Mouse (Mus musculus) embryo, embryonic 9.5 days (tissue): ENCODE data around the gene Gm17651.

Source experiments
- DNase-seq: peaks from one replicate; pipeline ENCODE4 v3.0.0-alpha.2; 2017; ENCODE audit errors: extremely low spot score

Gene Gm17651

GRCm38 (mm10) chr3:97674644-97675110 lies at the start of gene Gm17651:
Gm17651 (minus strand) TSS chr3:97674694.
- DNase-seq = no peak

- no peak for DNase-seq
These were observed 44.6 kb upstream of the Gm17651 start for GRCm38 (mm10) chr3:97719116-97719515.

- no peak for DNase-seq
These were observed 41.4 kb upstream of the Gm17651 start for GRCm38 (mm10) chr3:97715922-97716321.

DNA sequence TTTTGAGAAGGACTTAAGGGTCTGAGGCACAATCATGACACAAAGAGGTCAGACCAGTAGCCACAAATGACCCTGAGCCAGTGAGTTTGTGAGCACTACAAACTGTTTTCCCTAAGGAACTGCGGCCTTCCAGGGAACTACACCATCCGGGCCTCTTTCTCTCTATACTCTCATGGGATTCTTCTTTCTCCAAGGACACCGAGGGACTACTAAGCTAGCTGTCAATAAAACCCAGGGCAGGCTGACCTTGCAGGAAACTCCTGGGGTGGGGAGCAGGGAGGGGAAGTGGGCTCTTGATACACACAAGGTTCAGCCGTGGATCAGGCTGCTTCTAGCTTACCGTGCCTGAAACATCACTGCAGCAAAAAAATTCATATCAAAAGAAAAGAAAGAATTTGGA lies 36.4 kb upstream of the Gm17651 start:
- DNase-seq = no peak

GRCm38 (mm10) chr3:97710134-97710533 lies 35.6 kb upstream of the Gm17651 start:
- DNase-seq = no peak

GRCm38 (mm10) chr3:97706561-97706960 lies 32.1 kb upstream of the Gm17651 start:
- no peak for DNase-seq

- no peak for DNase-seq
These were observed 31.0 kb upstream of the Gm17651 start for GRCm38 (mm10) chr3:97705508-97705907.

GRCm38 (mm10) chr3:97702448-97703080 lies 28.1 kb upstream of the Gm17651 start:
- DNase-seq = no peak

GRCm38 (mm10) chr3:97701198-97701597 lies 26.7 kb upstream of the Gm17651 start:
- DNase-seq = no peak

- no peak for DNase-seq
These were observed 24.6 kb upstream of the Gm17651 start for GRCm38 (mm10) chr3:97699061-97699460.

DNA sequence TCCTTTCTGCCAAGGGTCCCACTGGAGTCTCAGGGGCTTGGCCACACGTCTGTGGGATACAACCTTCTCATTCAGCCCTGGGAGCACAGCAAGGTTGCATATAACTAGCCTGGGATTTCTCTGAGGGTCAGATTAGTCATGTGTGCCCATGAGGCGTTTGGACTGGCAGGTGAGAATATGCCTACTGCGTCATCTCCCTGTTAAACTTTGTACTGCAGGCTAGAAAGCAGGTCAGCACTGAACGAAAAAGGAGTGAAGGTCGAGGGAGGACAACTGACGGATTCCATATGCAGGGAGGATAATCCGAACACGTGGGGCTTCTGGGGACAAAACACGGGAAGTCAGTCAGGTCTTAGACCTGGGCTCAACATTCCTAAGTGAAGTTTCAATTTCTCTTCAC lies 22.8 kb upstream of the Gm17651 start:
- DNase-seq = no peak

GRCm38 (mm10) chr3:97696866-97697265 lies 22.4 kb upstream of the Gm17651 start:
- DNase-seq = no peak

DNA sequence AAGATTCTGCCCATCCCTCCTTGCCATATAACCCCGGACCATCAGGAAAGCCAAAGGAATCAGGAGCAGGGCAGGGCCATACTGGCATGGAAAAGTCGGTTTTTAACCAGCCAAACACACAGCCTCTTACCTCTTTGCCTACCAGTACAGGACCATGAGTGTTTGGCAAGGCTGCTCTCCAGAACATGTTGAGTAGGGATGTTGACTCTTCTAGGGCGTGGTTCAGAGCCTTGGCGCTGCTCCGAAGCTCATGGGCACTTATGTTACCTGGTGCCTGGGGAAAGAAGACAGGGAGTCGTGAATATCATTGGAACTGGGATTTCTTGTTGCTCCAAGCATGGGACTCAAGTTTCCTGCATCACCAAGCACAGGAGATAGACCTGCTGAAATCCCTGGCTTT lies 19.3 kb upstream of the Gm17651 start:
- no peak for DNase-seq

DNA sequence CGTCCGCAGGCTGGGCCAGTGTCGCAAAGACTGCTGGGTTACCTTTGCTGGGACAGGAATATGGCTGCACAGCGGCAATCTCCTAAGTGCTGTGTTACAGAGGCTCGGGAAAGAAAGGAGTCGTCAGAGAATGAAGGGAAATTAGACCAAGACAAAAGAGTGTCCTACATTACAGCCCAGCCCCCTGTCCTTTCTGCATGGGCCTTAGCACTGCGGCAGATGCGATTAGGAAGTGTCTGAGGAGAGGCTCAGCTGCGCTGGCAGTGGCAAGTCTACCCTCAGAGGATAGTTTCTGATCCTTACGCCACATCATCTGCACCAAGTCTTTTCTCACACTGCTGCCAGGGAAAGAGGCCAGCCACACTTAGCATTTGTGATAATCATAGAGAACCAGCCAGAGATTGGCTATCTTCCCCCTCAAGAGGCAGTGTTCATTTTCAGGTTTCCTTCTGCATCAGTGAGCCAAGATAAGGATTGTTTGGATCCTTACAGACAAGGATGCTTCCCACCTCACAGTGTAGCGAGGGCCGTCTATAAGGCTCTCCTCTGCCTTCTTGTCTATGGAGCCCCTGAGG lies 17.0 kb upstream of the Gm17651 start:
- DNase-seq = no peak

- peak; percentile 14 for DNase-seq
These were observed 16.1 kb upstream of the Gm17651 start for GRCm38 (mm10) chr3:97690590-97690989.

- DNase-seq = no peak
These were observed 14.8 kb upstream of the Gm17651 start for GRCm38 (mm10) chr3:97689289-97689688.

- DNase-seq = no peak
These were observed 12.1 kb upstream of the Gm17651 start for GRCm38 (mm10) chr3:97686372-97687117.

- peak; percentile 58 for DNase-seq
These were observed 9.2 kb upstream of the Gm17651 start for GRCm38 (mm10) chr3:97683560-97684195.

DNA sequence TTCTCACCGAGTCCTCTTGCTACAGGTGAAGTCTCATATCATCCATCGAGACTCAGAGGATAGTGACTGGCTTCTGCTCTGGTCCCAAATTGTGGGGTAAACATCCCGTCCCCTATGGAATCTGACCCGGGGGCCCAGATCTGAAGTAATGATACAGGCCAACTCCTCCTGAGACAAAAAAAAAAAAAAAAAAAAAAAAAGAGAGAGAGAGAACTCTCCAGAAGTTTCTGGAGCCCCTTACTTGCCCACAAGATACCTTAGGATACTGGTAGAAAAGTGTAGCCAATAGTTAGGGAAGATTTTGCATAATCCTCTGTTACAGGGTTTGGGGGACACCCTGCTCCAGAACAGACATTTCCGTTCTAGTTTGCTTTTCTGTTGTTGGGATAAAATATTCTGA lies 8.1 kb upstream of the Gm17651 start:
- no peak for DNase-seq

DNA sequence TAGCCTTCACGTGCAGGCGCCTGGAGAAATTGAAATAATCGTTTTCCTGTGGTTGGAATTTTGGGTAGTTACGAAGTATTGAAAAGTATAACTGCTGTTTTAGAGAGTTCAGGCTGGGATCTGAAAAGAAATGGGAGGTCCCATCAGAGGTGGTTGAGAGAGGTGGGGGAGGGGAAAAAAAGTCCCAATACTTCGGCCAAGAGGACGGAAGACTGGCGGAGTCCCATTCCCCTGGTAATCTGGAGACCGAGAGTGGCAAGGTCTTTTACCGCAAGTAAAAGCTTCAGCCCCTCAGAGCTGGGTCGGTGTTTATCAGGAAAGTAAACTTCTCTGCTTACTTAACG lies 7.6 kb upstream of the Gm17651 start:
- no peak for DNase-seq

DNA sequence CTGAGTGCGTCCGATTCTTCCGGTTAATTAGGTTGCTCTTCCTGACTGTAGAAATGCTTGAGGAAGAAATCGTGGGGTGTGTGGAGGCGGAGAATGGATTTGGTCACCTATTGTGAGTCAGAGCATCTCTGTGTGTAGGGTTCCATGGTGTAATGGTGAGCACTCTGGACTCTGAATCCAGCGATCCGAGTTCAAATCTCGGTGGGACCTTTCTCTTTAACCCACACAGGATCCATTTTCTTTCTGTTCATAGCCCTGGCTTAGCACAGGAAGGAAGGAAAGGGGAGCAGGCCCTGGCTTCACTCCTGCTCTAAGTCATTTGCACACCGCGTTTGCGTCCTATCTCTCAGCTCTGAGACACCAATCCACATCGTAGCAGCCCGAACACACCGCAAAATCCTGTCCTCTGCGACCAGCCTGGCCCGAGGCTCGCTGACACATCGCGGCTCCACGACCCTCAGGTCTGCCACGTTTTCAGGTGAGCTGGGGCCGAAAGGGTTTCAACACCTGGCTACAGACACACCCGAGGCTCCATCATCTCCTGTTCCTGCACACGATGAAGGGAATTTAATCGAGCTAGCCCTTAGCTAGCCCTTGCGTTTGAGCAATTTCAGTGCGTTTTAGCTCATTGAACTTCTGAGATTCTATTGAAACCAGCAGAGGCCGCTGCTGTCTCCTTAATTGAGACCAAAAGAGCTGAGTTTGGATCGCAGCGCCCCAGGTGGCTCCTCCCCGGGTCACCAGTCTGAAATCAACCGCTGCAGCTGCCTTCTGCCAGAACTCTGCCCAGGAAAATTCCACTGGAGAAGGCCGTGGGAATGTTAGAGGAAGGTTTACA lies 7.0 kb upstream of the Gm17651 start:
- DNase-seq = peak; percentile 84
